Mouse (Mus musculus) cerebellum, adult 11-12 months (tissue): ENCODE results near the gene Wnt11.

Experiments
- DNase-seq: peaks from one replicate; pipeline ENCODE4 v3.0.0; 2022

The Wnt11 gene

GRCm38 (mm10) chr7:98831290-98831689 is 3.6 kb upstream of the Wnt11 start:
- no peak for DNase-seq

- no peak for DNase-seq
Measured at GRCm38 (mm10) chr7:98835519-98836441, 868 bp downstream of the Wnt11 start.

- peak; percentile 10 for DNase-seq
Measured at GRCm38 (mm10) chr7:98836646-98837045, 1.7 kb downstream of the Wnt11 start.

- DNase-seq = peak; percentile 78
Measured at GRCm38 (mm10) chr7:98837901-98838300, 3.0 kb downstream of the Wnt11 start.

- DNase-seq = no peak
Measured at GRCm38 (mm10) chr7:98838729-98839141, 3.8 kb downstream of the Wnt11 start.

GRCm38 (mm10) chr7:98839312-98839711 is 4.4 kb downstream of the Wnt11 start:
- DNase-seq = no peak

- DNase-seq = no peak
Measured at GRCm38 (mm10) chr7:98840771-98841170, 5.9 kb downstream of the Wnt11 start.

- no peak for DNase-seq
Measured at GRCm38 (mm10) chr7:98841802-98842201, 6.9 kb downstream of the Wnt11 start.

- DNase-seq = no peak
Measured at GRCm38 (mm10) chr7:98842997-98843396, 8.1 kb downstream of the Wnt11 start.

- DNase-seq = no peak
Measured at GRCm38 (mm10) chr7:98843649-98844048, 8.7 kb downstream of the Wnt11 start.

- DNase-seq = no peak
Measured at GRCm38 (mm10) chr7:98848899-98849640, 14.2 kb downstream of the Wnt11 start.

GRCm38 (mm10) chr7:98850388-98850787 is 15.5 kb downstream of the Wnt11 start:
- DNase-seq = no peak

- DNase-seq = no peak
Measured at GRCm38 (mm10) chr7:98851220-98851619, 16.3 kb downstream of the Wnt11 start.

- no peak for DNase-seq
Measured at GRCm38 (mm10) chr7:98852950-98853650, 18.2 kb downstream of the Wnt11 start.

GRCm38 (mm10) chr7:98853806-98854205 is 18.9 kb downstream of the Wnt11 start:
- no peak for DNase-seq

- no peak for DNase-seq
Measured at GRCm38 (mm10) chr7:98855388-98855787, 20.5 kb downstream of the Wnt11 start.

- DNase-seq = no peak
Measured at GRCm38 (mm10) chr7:98856128-98856527, 21.2 kb downstream of the Wnt11 start.

GRCm38 (mm10) chr7:98857094-98857493 is 22.2 kb downstream of the Wnt11 start:
- DNase-seq = no peak

GRCm38 (mm10) chr7:98861002-98861401 is 26.1 kb downstream of the Wnt11 start:
- DNase-seq = no peak

GRCm38 (mm10) chr7:98862994-98863393 is 28.1 kb downstream of the Wnt11 start:
- DNase-seq = no peak

- DNase-seq = no peak
Measured at GRCm38 (mm10) chr7:98863969-98864718, 29.2 kb downstream of the Wnt11 start.

GRCm38 (mm10) chr7:98867053-98867793 is 32.3 kb downstream of the Wnt11 start:
- DNase-seq = no peak
